Mouse (Mus musculus) heart, adult 2 months (tissue): ENCODE results near the gene Tsks. TPM values are rescaled to one million over a fixed set of nuclear protein-coding genes. Genes with fewer than 3 reads are reported as not detected.

ENCODE experiments used
- DNase-seq, 2 experiments: peaks; one replicate each; pipeline ENCODE4 v3.0.0; 2021
- H3K27ac ChIP-seq: fragments of 200-600 bp; 2 replicates; pipeline ENCODE4 v1.8.1; 2022
- H3K27me3 ChIP-seq: fragments of 200-500 bp; 2 replicates; pipeline ENCODE4 v1.6.1; 2012; ENCODE audit warnings: mild to moderate bottlenecking, low read length, inconsistent platforms, mixed read lengths; ENCODE audit not compliant: control insufficient read depth, insufficient read depth
- H3K36me3 ChIP-seq: fragments of 200-500 bp; 2 replicates; pipeline ENCODE4 v1.6.1; 2012; ENCODE audit warnings: low read length, inconsistent platforms; ENCODE audit not compliant: control insufficient read depth, insufficient read depth
- H3K4me1 ChIP-seq: fragments of 200-500 bp; 2 replicates; pipeline ENCODE4 v1.6.1; 2011; ENCODE audit warnings: low read length; ENCODE audit not compliant: control insufficient read depth, insufficient read depth
- H3K4me3 ChIP-seq: fragments of 200-600 bp; 2 replicates; pipeline ENCODE4 v1.8.1; 2022
- H3K79me2 ChIP-seq: fragments of 200-500 bp; replicated peaks from 2 replicates; pipeline ENCODE4 v1.6.1; 2012; ENCODE audit warnings: mild to moderate bottlenecking, inconsistent platforms, low read length, moderate library complexity, mixed read lengths; ENCODE audit not compliant: control insufficient read depth, insufficient read depth
- H3K9ac ChIP-seq: fragments of 200-500 bp; 2 replicates; pipeline ENCODE4 v1.6.1; 2012; ENCODE audit warnings: low read depth, mild to moderate bottlenecking, control low read depth, inconsistent platforms, low read length, mixed read lengths
- CTCF ChIP-seq: fragments of 200-600 bp; IDR thresholded peaks from 2 replicates; pipeline ENCODE4 v1.8.1; 2022; ENCODE audit warnings: antibody characterized with exemption, mild to moderate bottlenecking, moderate library complexity
- EP300 ChIP-seq: fragments of 200-500 bp; IDR thresholded peaks from 2 replicates; pipeline ENCODE4 v1.6.1; 2011; ENCODE audit warnings: low read depth, low read length, control low read depth; ENCODE audit not compliant: insufficient read depth
- POLR2A ChIP-seq: fragments of 200-500 bp; IDR thresholded peaks from 2 replicates; pipeline ENCODE4 v1.6.1; 2011; ENCODE audit warnings: mild to moderate bottlenecking, low read depth, low read length, control low read depth; ENCODE audit not compliant: insufficient read depth
- WGBS: fragments of 180-500 bp; shearing (Covaris S2); methylation state at CpG from one replicate; pipeline ENCODE4 v1.1.7; 2018; 5-methylcytosine and 5-hydroxymethylcytosine counted together
- intact Hi-C: fragments of 180-260 bp; cut with DNase I; formaldehyde crosslinking; loops from one replicate; pipeline ENCODE4 v1.15.1; 2025
- polyA plus RNA-seq: library from polyadenylated mRNA; depleted of rRNA; stranded (reverse); fragments of >200 nt; gene quantifications from 2 replicates; pipeline ENCODE4 v1.2.3, GENCODE M21; 2012
- total RNA-seq, 2 experiments: library from RNA; stranded (reverse); gene quantifications; 2 replicates each; pipeline ENCODE4 v1.2.3; 2021

The Tsks gene
- total and polyA plus RNA-seq, 3 experiments = 1.5 TPM; not detected in 2

DNA sequence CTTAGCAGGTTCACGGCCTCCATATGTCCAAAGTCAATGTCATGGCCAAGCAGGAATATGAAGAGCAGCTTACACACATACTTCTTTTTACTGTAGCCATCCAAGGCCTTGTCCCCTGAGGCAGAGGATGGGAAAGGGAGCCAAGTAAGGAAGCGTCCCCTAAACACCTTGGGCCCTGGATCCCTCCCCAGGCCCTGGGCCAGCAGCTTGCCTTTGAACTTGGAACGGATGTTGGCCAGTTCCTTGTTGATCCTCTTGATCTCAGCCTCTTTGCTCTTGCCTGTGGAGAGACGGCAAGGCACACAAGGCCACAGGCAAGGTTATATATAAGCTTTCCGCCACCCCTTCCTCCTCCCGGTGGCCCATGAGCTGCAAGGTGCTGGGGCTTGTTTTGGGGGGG is 26.8 kb upstream of the Tsks start:
- DNase-seq = no peak
- Histone ChIP-seq H3K9ac (no peak overlapping the region), H3K27me3 (no peaks in the 10 kb centered on the region), H3K36me3 (no peaks in the 10 kb centered on the region), H3K4me3 (no peak overlapping the region), H3K4me1 (peaks cover 1% of the 10 kb centered on the region; the same call in 1 of the 2 replicates), H3K27ac (no peak overlapping the region), H3K79me2 (0 out of 2 replicates have a peak, but pooled peaks cover 2% of the 10 kb centered on the region)
- intact Hi-C loops = no loop called here
- TF ChIP-seq POLR2A = no peak
- no peak for TF ChIP-seq EP300
- TF ChIP-seq CTCF = no peak
- WGBS = 51% methylated on average over 6 of the region's 6 CpGs

DNA sequence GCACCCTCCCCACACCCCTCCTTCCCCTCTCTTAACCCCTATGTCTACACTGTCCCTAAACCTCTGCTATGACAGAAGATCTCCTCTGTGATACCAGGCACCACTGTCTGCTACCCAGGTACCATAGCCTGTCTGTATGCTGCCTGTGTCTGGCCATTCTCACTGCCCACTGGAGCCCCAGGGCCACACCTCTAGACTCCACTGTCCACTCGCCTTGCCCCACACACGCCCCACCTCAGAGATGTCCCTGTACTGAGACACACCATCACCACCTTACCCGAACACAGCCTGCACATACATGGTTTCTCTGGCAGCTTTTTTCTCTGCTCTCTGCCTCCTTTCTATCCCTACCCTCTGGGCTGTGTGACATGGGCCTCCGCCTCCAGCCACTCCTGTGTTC is 26.1 kb upstream of the Tsks start:
- 95% methylated on average over 4 of the region's 4 CpGs for WGBS
- no peak overlapping the region for H3K9ac ChIP-seq
- TF ChIP-seq POLR2A (no peak), EP300 (no peak), CTCF (no peak)
- H3K79me2 ChIP-seq = 0 out of 2 replicates have a peak, but pooled peaks cover 2% of the 10 kb centered on the region
- no peaks in the 10 kb centered on the region for H3K27me3 ChIP-seq
- no peak overlapping the region for H3K27ac ChIP-seq
- no peak for DNase-seq
- peaks cover 1% of the 10 kb centered on the region; the same call in 1 of the 2 replicates for H3K4me1 ChIP-seq
- no peak overlapping the region for H3K4me3 ChIP-seq
- intact Hi-C loops = no loop called here
- no peaks in the 10 kb centered on the region for H3K36me3 ChIP-seq

DNA sequence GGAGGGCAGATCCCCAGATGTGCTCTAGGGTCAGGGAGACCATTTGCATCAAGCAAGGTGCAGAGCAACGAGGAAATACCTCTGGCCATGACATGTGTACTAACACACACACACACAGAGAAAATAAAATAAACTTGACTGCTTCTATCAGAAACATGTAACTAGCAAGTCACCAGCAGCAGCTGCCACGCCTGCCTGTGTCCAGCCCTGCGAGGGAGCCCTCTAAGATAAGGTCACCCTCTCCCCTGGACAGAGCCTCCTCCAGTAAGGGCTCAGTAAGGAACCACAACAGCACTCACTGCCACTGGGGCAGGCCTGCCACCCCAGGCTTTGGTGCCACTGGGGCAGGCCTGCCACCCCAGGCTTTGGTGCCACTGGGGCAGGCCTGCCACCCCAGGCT is 24.8 kb upstream of the Tsks start:
- Histone ChIP-seq H3K79me2 (0 out of 2 replicates have a peak, but pooled peaks cover 2% of the 10 kb centered on the region), H3K36me3 (no peaks in the 10 kb centered on the region), H3K9ac (no peak overlapping the region), H3K27me3 (no peaks in the 10 kb centered on the region), H3K4me3 (no peak overlapping the region), H3K4me1 (peaks cover 1% of the 10 kb centered on the region; the same call in 1 of the 2 replicates), H3K27ac (no peak overlapping the region)
- no peak for DNase-seq
- intact Hi-C loops = no loop called here
- no peak for TF ChIP-seq CTCF
- no peak for TF ChIP-seq POLR2A
- no peak for TF ChIP-seq EP300
- 50% methylated on average over 3 of the region's 3 CpGs for WGBS

DNA sequence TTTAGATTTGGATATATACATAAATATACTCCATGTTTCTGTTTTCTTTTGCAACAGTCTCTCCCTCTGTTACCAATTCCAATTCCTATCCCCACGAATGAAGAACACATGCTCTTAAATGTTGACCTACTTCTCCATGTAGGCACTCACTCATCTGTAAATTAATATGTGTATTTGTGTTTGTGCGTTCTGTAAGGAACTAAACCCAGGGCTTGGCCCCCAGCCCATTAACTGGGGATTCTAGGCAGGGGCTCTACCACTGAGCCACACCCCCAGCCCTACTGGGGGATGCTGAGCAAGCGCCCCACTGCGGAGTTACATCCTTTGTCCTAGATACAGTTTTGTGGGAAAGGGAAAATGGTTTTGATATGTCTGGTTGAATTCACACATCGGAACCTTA is 23.9 kb upstream of the Tsks start:
- no peak overlapping the region for H3K4me3 ChIP-seq
- H3K4me1 ChIP-seq = peaks cover 1% of the 10 kb centered on the region; the same call in 1 of the 2 replicates
- H3K9ac ChIP-seq = no peak overlapping the region
- no peaks in the 10 kb centered on the region for H3K36me3 ChIP-seq
- H3K27ac ChIP-seq = no peak overlapping the region
- 86% methylated on average over 5 of the region's 5 CpGs for WGBS
- no peak for DNase-seq
- H3K27me3 ChIP-seq = no peaks in the 10 kb centered on the region
- 0 out of 2 replicates have a peak, but pooled peaks cover 2% of the 10 kb centered on the region for H3K79me2 ChIP-seq
- TF ChIP-seq POLR2A = no peak
- intact Hi-C loops = no loop called here

DNA sequence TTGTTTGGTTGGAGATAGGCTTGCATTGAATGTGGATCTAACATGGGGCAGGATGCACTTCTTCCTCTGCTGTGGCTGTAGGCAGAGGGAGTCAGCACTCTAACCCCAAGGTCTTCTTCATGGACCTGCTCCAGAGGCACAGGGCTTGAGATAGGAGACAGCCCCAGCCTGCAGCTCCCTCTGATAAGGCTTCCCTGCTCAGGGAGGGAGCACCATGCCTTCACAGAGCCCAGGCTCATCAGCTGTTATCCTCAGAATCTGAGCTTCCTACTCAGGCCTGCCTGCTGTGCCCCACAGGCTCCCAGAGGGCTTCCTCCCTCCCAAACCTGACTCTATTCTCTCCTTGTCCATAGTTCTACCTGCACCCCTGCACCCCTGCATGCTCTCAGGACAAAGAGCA is 20.5 kb upstream of the Tsks start:
- no peaks in the 10 kb centered on the region for H3K36me3 ChIP-seq
- intact Hi-C loops = loop anchor here (5.0 kb wide), 1 partner anchor 35 kb away; no protein-coding TSS in a partner anchor

DNA sequence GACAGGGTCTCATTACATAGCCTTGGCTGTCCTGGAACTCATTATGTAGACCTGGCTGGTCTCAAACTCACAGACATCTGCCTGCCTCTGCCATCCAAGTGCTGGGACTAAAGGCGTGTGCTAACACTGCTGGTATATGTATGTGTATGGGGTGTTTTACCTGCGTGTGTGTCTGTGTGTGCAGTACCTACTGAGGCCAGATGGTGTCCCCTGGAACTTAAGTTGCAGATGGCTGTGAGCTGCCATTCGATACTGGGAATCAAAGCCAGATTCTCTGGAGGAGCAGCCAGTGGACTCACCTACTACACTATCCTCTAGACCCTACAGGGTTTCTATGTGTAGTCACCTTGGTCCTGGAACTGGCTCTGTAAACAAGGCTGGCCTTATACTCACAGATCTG is 17.5 kb upstream of the Tsks start:
- intact Hi-C loops = no loop called here
- no peak overlapping the region for H3K4me3 ChIP-seq
- no peak for DNase-seq
- TF ChIP-seq CTCF (peak; percentile 63), EP300 (no peak)
- no peak overlapping the region for H3K27ac ChIP-seq
- H3K36me3 ChIP-seq = no peaks in the 10 kb centered on the region
- H3K27me3 ChIP-seq = no peaks in the 10 kb centered on the region
- no peak overlapping the region for H3K9ac ChIP-seq
- WGBS = 61% methylated on average over 3 of the region's 3 CpGs
- H3K79me2 ChIP-seq = no peaks in the 10 kb centered on the region; the same call in 1 of the 2 replicates
- H3K4me1 ChIP-seq = peaks cover 3% of the 10 kb centered on the region

More for the DNA sequence above, 20.5 kb upstream of the Tsks start:
- Histone ChIP-seq H3K79me2 (0 out of 2 replicates have a peak, but pooled peaks cover 2% of the 10 kb centered on the region), H3K9ac (no peak overlapping the region), H3K4me3 (no peak overlapping the region), H3K27me3 (no peaks in the 10 kb centered on the region), H3K27ac (no peak overlapping the region), H3K4me1 (peaks cover 1% of the 10 kb centered on the region)
- no peak for DNase-seq
- TF ChIP-seq POLR2A = no peak
